Mouse (Mus musculus) midbrain, embryonic 15.5 days (tissue): ENCODE measurements around the gene Lzts3. TPM values are rescaled to one million over a fixed set of nuclear protein-coding genes. Genes with fewer than 3 reads are reported as not detected.

Experiments used
- ATAC-seq: fragments of 200-750 bp; cut with Nextera tagmentation; replicated peaks from 2 replicates; pipeline ENCODE4 v1.8.0; 2017; ENCODE audit warnings: moderate TSS enrichment
- H3K27ac ChIP-seq: fragments of 300-500 bp; sonication (generic); 2 replicates; pipeline ENCODE4 v1.5.1; 2015; ENCODE audit warnings: mild to moderate bottlenecking, inconsistent platforms
- H3K27me3 ChIP-seq: fragments of 300-500 bp; sonication (generic); replicated peaks from 2 replicates; pipeline ENCODE4 v1.6.1; 2015; ENCODE audit warnings: inconsistent platforms
- H3K36me3 ChIP-seq: fragments of 300-500 bp; sonication (generic); replicated peaks from 2 replicates; pipeline ENCODE4 v1.6.1; 2015; ENCODE audit warnings: inconsistent platforms
- H3K4me1 ChIP-seq: fragments of 300-500 bp; sonication (generic); 2 replicates; pipeline ENCODE4 v1.6.1; 2015; ENCODE audit warnings: inconsistent platforms
- H3K4me2 ChIP-seq: fragments of 300-500 bp; sonication (generic); 2 replicates; pipeline ENCODE4 v1.6.1; 2015; ENCODE audit warnings: inconsistent platforms, mild to moderate bottlenecking, moderate library complexity
- H3K4me3 ChIP-seq: fragments of 300-500 bp; sonication (generic); 2 replicates; pipeline ENCODE4 v1.5.1; 2015; ENCODE audit warnings: mild to moderate bottlenecking, inconsistent platforms
- H3K9ac ChIP-seq: fragments of 300-500 bp; sonication (generic); 2 replicates; pipeline ENCODE4 v1.6.1; 2015; ENCODE audit warnings: mild to moderate bottlenecking, inconsistent platforms
- H3K9me3 ChIP-seq: fragments of 300-500 bp; sonication (generic); 2 replicates; pipeline ENCODE4 v1.6.1; 2016; ENCODE audit warnings: inconsistent platforms
- WGBS: fragments of 180-500 bp; shearing (Covaris S2); methylation state at CpG from one replicate; pipeline ENCODE4 v1.1.7; 2015; ENCODE audit warnings: mixed read lengths; 5-methylcytosine and 5-hydroxymethylcytosine counted together
- polyA plus RNA-seq: library from polyadenylated mRNA; unstranded; fragments of >200 nt; fragmentation: Nextera tagmentation; extraction: Ambion mirVana; gene quantifications from 2 replicates; pipeline ENCODE4 v1.2.1, GENCODE M21; 2015

Gene Lzts3
- polyA plus RNA-seq, 1 experiment from 2014 or later = 17.9 TPM

DNA sequence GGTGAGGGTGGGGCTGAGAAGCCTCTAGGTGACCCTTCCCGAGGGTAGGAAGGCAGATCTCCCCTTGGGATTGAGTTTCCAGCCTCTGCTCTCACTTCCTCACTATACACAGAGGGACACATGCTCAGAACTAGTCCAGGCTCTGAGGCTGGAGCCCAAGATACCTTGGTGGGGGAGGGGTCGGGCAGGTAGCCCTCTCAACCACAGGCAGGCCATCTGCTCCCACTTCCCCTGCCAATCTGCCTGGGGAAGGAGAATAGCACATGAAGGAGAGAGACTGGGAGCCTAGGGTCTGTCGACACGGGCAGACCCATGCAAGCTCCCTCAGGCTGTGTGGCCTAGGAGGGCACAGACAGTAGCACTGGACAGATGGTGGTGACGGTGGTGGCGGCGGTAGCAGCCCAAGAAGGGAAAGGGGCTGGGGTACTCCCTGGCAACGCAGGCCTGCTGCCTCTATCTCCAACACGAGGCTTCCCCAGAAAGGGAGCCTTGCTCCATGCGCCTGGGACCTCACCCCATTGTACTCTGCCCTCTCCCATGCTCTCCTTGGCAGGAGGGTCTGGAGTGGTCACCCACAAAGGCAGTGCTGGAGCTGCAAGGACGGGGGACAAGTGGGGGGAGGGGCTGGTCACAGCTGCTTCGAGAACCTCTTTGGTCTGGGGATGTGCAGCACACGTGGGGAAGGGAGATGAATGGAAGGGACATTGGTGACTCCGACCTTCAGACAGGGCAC lies 8.4 kb downstream of the Lzts3 start:
- Histone ChIP-seq H3K27me3 (peaks cover 52% of the 10 kb centered on the region), H3K9me3 (no peaks in the 10 kb centered on the region), H3K27ac (no peak overlapping the region), H3K36me3 (no peaks in the 10 kb centered on the region), H3K4me2 (peak overlapping the region; percentile 46; the same call in 1 of the 2 replicates), H3K4me1 (peaks cover 25% of the 10 kb centered on the region), H3K4me3 (no peak overlapping the region), H3K9ac (no peak overlapping the region)
- no peak; the same call in 1 of the 2 replicates for ATAC-seq
- WGBS = 11% methylated on average over 14 of the region's 14 CpGs

DNA sequence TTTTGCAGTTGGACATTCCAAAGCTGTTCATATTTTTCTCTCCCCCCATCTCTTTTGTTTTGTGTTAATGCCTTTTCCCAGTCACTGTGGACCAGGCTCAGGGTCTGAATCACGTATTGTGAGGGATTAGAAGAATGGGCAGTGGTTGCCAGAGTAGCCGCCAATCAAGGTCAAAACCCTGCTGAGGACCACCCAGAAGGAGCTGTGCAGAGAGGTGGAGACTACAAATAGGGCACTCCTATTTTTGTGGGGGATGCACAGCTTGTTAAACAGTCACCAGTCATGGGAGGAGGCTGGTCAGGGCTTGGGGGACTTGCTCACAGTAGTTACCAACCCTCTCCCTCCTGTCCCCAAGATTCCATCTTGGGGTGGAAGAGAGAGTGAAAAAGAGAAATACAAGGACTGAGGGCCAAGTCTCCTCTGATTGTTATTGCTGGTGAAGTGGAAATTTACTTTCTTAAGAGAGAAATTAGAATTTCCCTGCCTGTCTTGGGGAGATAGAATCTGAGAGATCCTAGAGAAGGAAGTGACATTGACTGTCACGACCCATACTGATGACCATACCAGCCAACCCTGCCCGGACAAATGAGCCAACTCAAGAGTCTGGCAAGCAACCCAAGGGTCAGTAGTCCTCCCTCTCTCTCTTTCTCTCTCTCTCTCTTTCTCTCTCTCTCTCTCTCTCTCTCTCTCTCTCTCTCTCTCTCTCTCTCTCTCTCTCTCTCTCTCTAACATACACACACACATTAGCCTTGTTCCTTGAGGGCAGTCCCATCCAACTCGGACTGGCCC lies 9.5 kb downstream of the Lzts3 start:
- Histone ChIP-seq H3K27ac (no peak overlapping the region), H3K9me3 (no peaks in the 10 kb centered on the region), H3K9ac (no peak overlapping the region), H3K36me3 (no peaks in the 10 kb centered on the region), H3K4me1 (peaks cover 36% of the 10 kb centered on the region), H3K4me2 (no peak overlapping the region), H3K4me3 (no peak overlapping the region), H3K27me3 (peaks cover 46% of the 10 kb centered on the region)
- WGBS = 45% methylated on average over 5 of the region's 5 CpGs
- no peak for ATAC-seq

DNA sequence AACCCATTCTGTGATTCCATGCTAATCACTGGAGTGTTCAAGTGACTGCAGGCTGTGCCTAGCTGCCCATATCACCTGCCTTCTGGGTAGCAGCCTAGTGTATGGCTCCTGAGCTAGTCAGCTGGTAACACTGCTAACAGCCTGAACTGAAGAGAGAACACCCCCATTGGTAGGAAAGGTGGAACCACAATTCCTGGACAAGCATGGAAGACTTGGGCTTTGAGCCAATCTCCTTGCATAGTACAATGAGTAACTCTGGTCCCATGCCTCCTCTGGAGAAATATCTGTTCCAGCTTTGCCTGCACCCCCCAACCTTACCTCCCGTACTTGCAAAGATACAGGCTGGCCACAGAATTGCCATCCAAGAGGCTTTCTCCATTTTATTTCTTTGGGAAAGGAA lies 10.2 kb downstream of the Lzts3 start:
- peaks cover 40% of the 10 kb centered on the region for H3K27me3 ChIP-seq
- H3K36me3 ChIP-seq = no peaks in the 10 kb centered on the region
- WGBS = 38% methylated on average over 1 of the region's 1 CpGs
- no peak overlapping the region for H3K4me3 ChIP-seq
- H3K4me2 ChIP-seq = no peak overlapping the region
- peaks cover 36% of the 10 kb centered on the region for H3K4me1 ChIP-seq
- H3K27ac ChIP-seq = no peak overlapping the region
- no peak overlapping the region for H3K9ac ChIP-seq
- no peak for ATAC-seq
- H3K9me3 ChIP-seq = no peaks in the 10 kb centered on the region

GRCm38 (mm10) chr2:130629839-130630203 lies 12.8 kb downstream of the Lzts3 start, which contains the start of the genes Fastkd5 and Ubox5:
TSS of gene Fastkd5 (minus strand) at chr2:130630027.
TSS of gene Ubox5 (minus strand) at chr2:130630038.
- H3K27ac ChIP-seq = peak within 1 kb of the TSS; percentile 69
- peaks cover 6% of the 10 kb centered on the region; the same call in 1 of the 2 replicates for H3K36me3 ChIP-seq
- H3K4me1 ChIP-seq = peaks cover 25% of the 10 kb centered on the region
- peaks cover 14% of the 10 kb centered on the region for H3K27me3 ChIP-seq
- H3K4me2 ChIP-seq = peak within 1 kb of the TSS; percentile 92
- no peaks in the 10 kb centered on the region for H3K9me3 ChIP-seq
- peak within 1 kb of the TSS; percentile 96 for H3K4me3 ChIP-seq
- peak within 1 kb of the TSS; percentile 82 for H3K9ac ChIP-seq
- under 1% methylated on average over 25 of the region's 25 CpGs for WGBS
- ATAC-seq = peak; percentile 91

DNA sequence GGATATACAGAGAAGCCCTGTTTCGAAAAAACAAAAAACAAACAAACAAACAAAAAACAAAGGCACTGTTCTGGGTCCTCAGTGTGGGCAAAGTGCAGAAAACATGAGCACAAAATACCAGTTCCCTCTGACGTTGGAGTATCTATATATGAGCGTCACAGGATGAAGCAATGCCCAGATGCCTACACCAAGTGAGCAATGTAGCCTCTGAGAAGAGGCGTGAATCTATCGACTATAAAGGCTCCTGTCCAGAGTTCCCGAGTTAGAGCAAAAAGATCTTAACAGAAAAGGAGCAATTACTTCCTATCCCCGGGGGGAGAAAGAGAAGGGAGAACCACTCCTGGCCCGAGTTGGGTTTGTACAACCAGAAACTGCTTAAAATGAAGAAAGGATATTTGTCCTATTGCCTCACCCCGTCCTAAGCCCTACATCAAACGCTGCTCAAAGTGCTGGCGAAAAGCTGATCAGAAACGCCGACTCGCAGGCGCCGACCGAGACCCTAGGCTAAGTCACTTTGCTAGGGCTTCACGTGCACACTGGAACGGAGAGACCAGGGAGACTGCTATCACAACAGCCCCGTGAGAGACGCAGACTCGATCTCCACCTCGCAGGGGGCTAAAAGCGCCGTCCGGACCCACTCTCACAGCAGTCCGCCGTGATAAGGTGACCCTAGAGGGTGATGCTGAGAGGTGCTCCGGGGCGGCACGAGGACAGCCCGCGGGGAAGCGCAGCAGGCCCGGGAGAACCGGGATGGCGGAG lies 13.3 kb downstream of the Lzts3 start:
- H3K36me3 ChIP-seq = peaks cover 6% of the 10 kb centered on the region; the same call in 1 of the 2 replicates
- H3K27me3 ChIP-seq = peaks cover 8% of the 10 kb centered on the region
- peak overlapping the region; percentile 96 for H3K4me3 ChIP-seq
- H3K4me2 ChIP-seq = peak overlapping the region; percentile 92
- H3K4me1 ChIP-seq = peaks cover 19% of the 10 kb centered on the region
- 2% methylated on average over 37 of the region's 37 CpGs for WGBS
- peak overlapping the region; percentile 69 for H3K27ac ChIP-seq
- no peaks in the 10 kb centered on the region for H3K9me3 ChIP-seq
- peak; percentile 61 for ATAC-seq
- H3K9ac ChIP-seq = peak overlapping the region; percentile 82

DNA sequence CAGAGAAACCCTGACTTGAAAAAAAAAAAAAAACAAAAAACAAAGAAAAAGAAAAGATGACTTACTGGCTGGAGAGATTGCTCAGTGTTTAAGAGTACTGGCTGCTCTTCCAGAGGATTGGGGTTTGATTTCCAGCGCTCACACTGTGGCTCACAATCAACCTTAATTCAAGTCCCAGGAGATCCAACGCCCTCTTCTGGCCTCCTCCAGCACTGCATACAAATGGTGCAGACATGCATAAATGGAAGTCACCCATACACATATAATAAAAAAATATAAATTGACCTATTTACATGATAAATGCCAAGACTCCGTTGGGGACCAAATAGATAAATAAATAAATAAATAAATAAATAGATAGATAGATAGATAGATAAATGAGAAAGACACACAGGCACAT lies 14.2 kb downstream of the Lzts3 start:
- Histone ChIP-seq H3K27me3 (no peaks in the 10 kb centered on the region), H3K9ac (no peak overlapping the region), H3K36me3 (peaks cover 6% of the 10 kb centered on the region; the same call in 1 of the 2 replicates), H3K27ac (no peak overlapping the region), H3K4me2 (peak overlapping the region; percentile 92), H3K9me3 (no peaks in the 10 kb centered on the region), H3K4me1 (peaks cover 16% of the 10 kb centered on the region), H3K4me3 (peak overlapping the region; percentile 96)
- no peak for ATAC-seq
- WGBS = 58% methylated on average over 3 of the region's 3 CpGs

DNA sequence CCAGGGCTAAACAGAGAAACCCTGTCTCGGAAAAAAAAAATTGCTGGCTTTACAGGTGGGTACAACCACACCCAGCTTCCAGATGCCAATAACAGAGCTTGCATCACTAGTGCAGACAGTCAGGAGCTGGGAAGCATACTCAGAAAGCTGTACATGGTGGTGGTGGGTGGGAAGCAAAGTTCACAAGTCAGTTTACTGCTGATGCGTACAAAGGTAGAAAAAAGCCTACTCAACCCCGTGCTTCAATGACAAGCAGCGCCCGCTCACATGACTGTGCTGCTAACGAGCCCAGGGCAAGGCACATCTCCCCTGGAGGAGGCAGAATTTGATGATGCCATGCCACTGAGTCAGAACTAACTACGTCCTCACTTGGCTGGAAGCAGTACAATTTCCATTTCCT lies 23.6 kb downstream of the Lzts3 start:
- no peaks in the 10 kb centered on the region for H3K27me3 ChIP-seq
- peaks cover 22% of the 10 kb centered on the region; the same call in 1 of the 2 replicates for H3K36me3 ChIP-seq
- H3K27ac ChIP-seq = no peak overlapping the region
- no peak for ATAC-seq
- WGBS = 94% methylated on average over 7 of the region's 7 CpGs
- H3K9me3 ChIP-seq = no peaks in the 10 kb centered on the region
- H3K9ac ChIP-seq = no peak overlapping the region
- H3K4me1 ChIP-seq = no peaks in the 10 kb centered on the region
- H3K4me2 ChIP-seq = no peak overlapping the region
- H3K4me3 ChIP-seq = no peak overlapping the region

DNA sequence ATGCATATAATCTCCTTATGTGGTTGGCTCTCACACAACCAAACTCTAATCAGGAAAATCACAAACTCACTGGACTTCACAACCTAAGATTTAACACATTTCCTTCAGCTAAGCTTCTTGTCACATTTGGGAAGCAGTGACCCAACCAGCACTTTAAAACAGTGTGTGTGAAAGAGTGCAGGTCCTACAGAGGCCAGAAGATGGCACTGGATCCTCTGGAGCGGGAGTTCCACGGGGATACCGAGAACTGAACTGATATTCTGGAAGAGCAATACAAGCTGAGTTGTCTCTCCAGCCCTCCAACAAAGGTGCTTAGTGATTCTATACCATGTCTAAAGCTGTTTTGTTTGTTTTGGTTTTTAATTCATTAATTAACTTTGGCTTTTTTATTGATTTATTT lies 29.5 kb downstream of the Lzts3 start:
- H3K9me3 ChIP-seq = no peaks in the 10 kb centered on the region
- H3K4me3 ChIP-seq = no peak overlapping the region
- no peaks in the 10 kb centered on the region for H3K4me1 ChIP-seq
- H3K27ac ChIP-seq = no peak overlapping the region
- no peak overlapping the region for H3K9ac ChIP-seq
- H3K36me3 ChIP-seq = peaks cover 21% of the 10 kb centered on the region; the same call in 1 of the 2 replicates
- no peak overlapping the region for H3K4me2 ChIP-seq
- no peaks in the 10 kb centered on the region for H3K27me3 ChIP-seq
- WGBS = 63% methylated on average over 3 of the region's 3 CpGs
- no peak for ATAC-seq

DNA sequence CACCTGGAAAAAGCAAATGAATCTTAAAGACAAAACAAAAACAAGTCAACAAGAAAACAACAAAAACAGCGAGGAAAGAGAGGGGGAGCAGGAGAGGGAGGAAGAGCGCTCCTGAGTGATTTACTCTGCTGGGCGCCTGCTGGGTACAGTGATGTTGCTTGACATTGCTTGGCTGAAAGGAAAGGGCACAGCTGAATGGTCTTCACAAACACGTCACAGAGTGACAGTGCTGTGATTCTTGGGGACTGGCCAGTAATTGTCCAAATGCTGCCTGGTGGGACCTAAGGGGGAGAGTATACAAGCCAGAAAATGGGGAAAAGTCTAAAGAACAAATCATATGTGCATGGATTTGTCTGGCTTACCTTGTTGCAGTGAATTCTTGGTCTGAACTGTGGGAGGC lies 40.4 kb downstream of the Lzts3 start:
- no peaks in the 10 kb centered on the region for H3K4me1 ChIP-seq
- no peaks in the 10 kb centered on the region for H3K27me3 ChIP-seq
- ATAC-seq = no peak
- H3K27ac ChIP-seq = no peak overlapping the region
- 84% methylated on average over 4 of the region's 4 CpGs for WGBS
- peaks cover 27% of the 10 kb centered on the region for H3K36me3 ChIP-seq
- H3K9me3 ChIP-seq = no peaks in the 10 kb centered on the region
- no peak overlapping the region for H3K4me2 ChIP-seq
- H3K4me3 ChIP-seq = no peak overlapping the region
- H3K9ac ChIP-seq = no peak overlapping the region

DNA sequence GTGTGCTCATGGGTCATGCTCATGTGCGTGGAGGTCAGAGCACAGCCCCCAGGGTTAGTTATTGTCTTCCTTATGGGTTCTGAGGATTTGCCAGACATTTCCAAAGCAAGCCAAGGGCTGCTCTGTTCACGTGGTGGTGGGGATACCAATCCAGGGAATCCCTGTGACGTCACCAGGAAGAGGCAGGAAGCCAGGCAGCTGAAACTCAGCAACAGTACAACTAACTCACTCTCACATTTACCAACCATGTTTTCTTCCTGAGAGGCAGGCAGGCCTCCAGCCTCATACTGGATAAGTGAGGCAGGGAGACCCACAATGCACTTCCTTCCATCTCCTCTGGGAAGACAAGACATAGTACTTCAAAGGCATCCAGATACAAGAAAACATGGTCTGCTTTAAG lies 44.2 kb downstream of the Lzts3 start:
- no peak overlapping the region for H3K9ac ChIP-seq
- no peak for ATAC-seq
- H3K27ac ChIP-seq = no peak overlapping the region
- no peaks in the 10 kb centered on the region for H3K4me1 ChIP-seq
- H3K9me3 ChIP-seq = no peaks in the 10 kb centered on the region
- no peaks in the 10 kb centered on the region for H3K27me3 ChIP-seq
- no peak overlapping the region for H3K4me2 ChIP-seq
- H3K4me3 ChIP-seq = no peak overlapping the region
- WGBS = 70% methylated on average over 3 of the region's 3 CpGs
- peaks cover 20% of the 10 kb centered on the region for H3K36me3 ChIP-seq

DNA sequence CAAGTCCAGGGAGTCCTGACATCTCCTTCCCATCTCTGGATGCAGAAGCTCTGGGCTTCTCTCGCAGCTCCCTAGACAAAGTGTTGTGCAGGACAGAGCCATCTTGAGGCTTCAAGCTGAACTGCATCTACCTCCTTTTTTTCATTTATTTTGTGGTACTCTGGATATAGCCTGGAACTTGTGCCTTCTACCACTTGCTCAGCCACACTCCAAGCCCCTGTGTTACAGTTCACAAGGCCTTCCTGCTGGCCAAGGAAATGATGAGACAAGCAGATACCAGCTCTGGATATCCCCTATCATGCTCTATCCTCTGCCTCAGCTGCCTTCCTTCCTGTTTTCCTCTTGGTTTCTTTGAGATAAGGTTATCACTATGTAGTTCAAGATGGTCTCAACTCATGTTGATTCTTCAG lies 45.0 kb downstream of the Lzts3 start:
- Histone ChIP-seq H3K36me3 (peaks cover 18% of the 10 kb centered on the region), H3K4me1 (no peaks in the 10 kb centered on the region), H3K4me2 (no peak overlapping the region), H3K9ac (no peak overlapping the region), H3K4me3 (no peak overlapping the region), H3K9me3 (no peaks in the 10 kb centered on the region), H3K27ac (no peak overlapping the region), H3K27me3 (no peaks in the 10 kb centered on the region)
- ATAC-seq = 0 out of 2 replicates have a peak, but pooled peaks have one; percentile 30
- WGBS = 4% methylated on average over 1 of the region's 1 CpGs

- H3K36me3 ChIP-seq = peaks cover 18% of the 10 kb centered on the region
- no peaks in the 10 kb centered on the region for H3K9me3 ChIP-seq
- H3K9ac ChIP-seq = no peak overlapping the region
- no peaks in the 10 kb centered on the region for H3K27me3 ChIP-seq
- no peak for ATAC-seq
- H3K4me1 ChIP-seq = no peaks in the 10 kb centered on the region
- H3K4me2 ChIP-seq = no peak overlapping the region
- no peak overlapping the region for H3K4me3 ChIP-seq
- H3K27ac ChIP-seq = no peak overlapping the region
- WGBS = 76% methylated on average over 1 of the region's 1 CpGs
These were observed 47.0 kb downstream of the Lzts3 start for GRCm38 (mm10) chr2:130595596-130595995.
